Mouse (Mus musculus): ENCODE data around the gene Lefty2.

GRCm38 (mm10) chr1:180940776-180941460 is 48.0 kb downstream of the Lefty2 start:
- TF ChIP-seq USF1 (IDR thresholded peaks at IDR 0.05; ENCODE audit: low read depth) (no peak), CTCF (IDR thresholded peaks at IDR 0.05; ENCODE audit: control insufficient read depth, insufficient read depth, insufficient read length) (no peak)

Data from C2C12 (cell line).